Mouse (Mus musculus): ENCODE measurements around the gene Rngtt. TPM values are rescaled to one million over a fixed set of nuclear protein-coding genes. Genes with fewer than 3 reads are reported as not detected.
"Not testable (repeated sequence)": the region's sequence is repeated elsewhere in the genome, so short reads cannot be mapped to it uniquely, and the experiment has no call there.

Gene Rngtt
- polyA plus RNA-seq, 1 experiment from 2014 or later: 26.7 TPM

GRCm38 (mm10) chr4:33307146-33307545 lies 3.0 kb upstream of the Rngtt start:
- Histone ChIP-seq H3K27ac (ENCODE audit: low read depth, low read length) (no peak overlapping the region), H3K36me3 (ENCODE audit: control insufficient read depth, insufficient read depth, low read length) (no peaks in the 10 kb centered on the region), H3K4me2 (replicated peaks; ENCODE audit: low read depth, low read length) (no peak overlapping the region), H3K27me3 (ENCODE audit: control insufficient read depth, insufficient read depth, low read length) (no peaks in the 10 kb centered on the region), H3K4me1 (ENCODE audit: control insufficient read depth, insufficient read depth, low read length) (peaks cover 5% of the 10 kb centered on the region; the same call in 1 of the 2 replicates), H3K9ac (ENCODE audit: low read depth, low read length) (no peak overlapping the region), H3K4me3 (ENCODE audit: low read length) (no peak overlapping the region), H3K9me3 (ENCODE audit: control insufficient read depth, low read length) (no peaks in the 10 kb centered on the region)
- 73% methylated on average over 4 of the region's 4 CpGs for WGBS
- no peak for ATAC-seq (ENCODE audit: low FRiP score, low TSS enrichment)

DNA sequence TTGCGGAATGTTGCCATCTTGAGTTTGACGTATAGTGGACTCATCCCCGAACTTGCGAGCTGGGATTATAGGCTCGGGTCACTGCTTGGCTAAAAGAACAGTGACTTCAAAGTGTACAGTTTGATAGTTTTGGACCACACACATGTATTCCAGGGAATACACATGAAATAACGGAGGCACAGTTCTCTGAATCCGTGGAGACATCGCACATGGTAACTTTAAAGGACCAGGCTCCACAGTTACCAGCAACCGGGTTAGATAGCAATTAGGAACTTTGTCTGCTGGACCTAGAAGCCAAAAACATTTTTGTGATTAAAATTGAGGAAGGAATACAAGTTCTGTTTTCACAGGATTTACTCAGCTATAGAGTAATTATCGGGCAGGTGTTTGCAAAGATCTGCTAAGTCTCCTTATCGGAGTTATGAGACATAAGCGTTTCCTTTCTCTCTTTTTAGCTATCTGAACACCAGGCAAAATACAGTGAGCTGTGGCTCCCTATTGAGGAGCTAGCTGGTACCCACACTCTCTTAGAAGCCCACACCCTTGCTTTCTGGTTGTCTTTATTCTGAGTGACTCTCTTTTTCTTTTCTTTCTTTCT lies 828 bp downstream of the Rngtt start:
- peak overlapping the region; percentile 72 for H3K4me2 ChIP-seq (replicated peaks; ENCODE audit: low read depth, low read length)
- H3K4me1 ChIP-seq (ENCODE audit: control insufficient read depth, insufficient read depth, low read length): peaks cover 5% of the 10 kb centered on the region; the same call in 1 of the 2 replicates
- H3K36me3 ChIP-seq (ENCODE audit: control insufficient read depth, insufficient read depth, low read length): no peaks in the 10 kb centered on the region; the same call in 1 of the 2 replicates
- H3K9me3 ChIP-seq (ENCODE audit: control insufficient read depth, low read length): no peaks in the 10 kb centered on the region
- ATAC-seq (ENCODE audit: low FRiP score, low TSS enrichment): no peak
- no peak overlapping the region for H3K27ac ChIP-seq (ENCODE audit: low read depth, low read length)
- H3K9ac ChIP-seq (ENCODE audit: low read depth, low read length): peak overlapping the region; percentile 84
- 17% methylated on average over 12 of the region's 12 CpGs for WGBS
- no peaks in the 10 kb centered on the region for H3K27me3 ChIP-seq (ENCODE audit: control insufficient read depth, insufficient read depth, low read length)
- H3K4me3 ChIP-seq (ENCODE audit: low read length): peak overlapping the region; percentile 78

GRCm38 (mm10) chr4:33314150-33314549 lies 4.0 kb downstream of the Rngtt start:
- not testable (repeated sequence) for H3K9me3 ChIP-seq (ENCODE audit: control insufficient read depth, low read length); H3K4me3 ChIP-seq (ENCODE audit: low read length); H3K4me1 ChIP-seq (ENCODE audit: control insufficient read depth, insufficient read depth, low read length); ATAC-seq (ENCODE audit: low FRiP score, low TSS enrichment); H3K4me2 ChIP-seq (replicated peaks; ENCODE audit: low read depth, low read length); H3K9ac ChIP-seq (ENCODE audit: low read depth, low read length); H3K36me3 ChIP-seq (ENCODE audit: control insufficient read depth, insufficient read depth, low read length); H3K27ac ChIP-seq (ENCODE audit: low read depth, low read length); H3K27me3 ChIP-seq (ENCODE audit: control insufficient read depth, insufficient read depth, low read length)
- 97% methylated on average over 6 of the region's 8 CpGs for WGBS

- no peak for ATAC-seq (ENCODE audit: low FRiP score, low TSS enrichment)
- Histone ChIP-seq H3K4me2 (replicated peaks; ENCODE audit: low read depth, low read length) (no peak overlapping the region), H3K9me3 (ENCODE audit: control insufficient read depth, low read length) (no peaks in the 10 kb centered on the region), H3K9ac (ENCODE audit: low read depth, low read length) (no peak overlapping the region), H3K27me3 (ENCODE audit: control insufficient read depth, insufficient read depth, low read length) (no peaks in the 10 kb centered on the region), H3K36me3 (ENCODE audit: control insufficient read depth, insufficient read depth, low read length) (no peaks in the 10 kb centered on the region; the same call in 1 of the 2 replicates), H3K4me3 (ENCODE audit: low read length) (no peak overlapping the region), H3K27ac (ENCODE audit: low read depth, low read length) (no peak overlapping the region), H3K4me1 (ENCODE audit: control insufficient read depth, insufficient read depth, low read length) (peaks cover 4% of the 10 kb centered on the region; the same call in 1 of the 2 replicates)
- 86% methylated on average over 5 of the region's 5 CpGs for WGBS
Measured at GRCm38 (mm10) chr4:33315840-33316239, 5.7 kb downstream of the Rngtt start.

GRCm38 (mm10) chr4:33331147-33331546 lies 21.0 kb downstream of the Rngtt start:
- Histone ChIP-seq H3K9ac (ENCODE audit: low read depth, low read length) (no peak overlapping the region), H3K27ac (ENCODE audit: low read depth, low read length) (no peak overlapping the region), H3K4me3 (ENCODE audit: low read length) (no peak overlapping the region), H3K36me3 (ENCODE audit: control insufficient read depth, insufficient read depth, low read length) (peaks cover 37% of the 10 kb centered on the region; the same call in 1 of the 2 replicates), H3K27me3 (ENCODE audit: control insufficient read depth, insufficient read depth, low read length) (no peaks in the 10 kb centered on the region), H3K9me3 (ENCODE audit: control insufficient read depth, low read length) (no peaks in the 10 kb centered on the region), H3K4me1 (ENCODE audit: control insufficient read depth, insufficient read depth, low read length) (no peaks in the 10 kb centered on the region), H3K4me2 (replicated peaks; ENCODE audit: low read depth, low read length) (no peak overlapping the region)
- ATAC-seq (ENCODE audit: low FRiP score, low TSS enrichment): no peak
- 95% methylated on average over 4 of the region's 4 CpGs for WGBS

DNA sequence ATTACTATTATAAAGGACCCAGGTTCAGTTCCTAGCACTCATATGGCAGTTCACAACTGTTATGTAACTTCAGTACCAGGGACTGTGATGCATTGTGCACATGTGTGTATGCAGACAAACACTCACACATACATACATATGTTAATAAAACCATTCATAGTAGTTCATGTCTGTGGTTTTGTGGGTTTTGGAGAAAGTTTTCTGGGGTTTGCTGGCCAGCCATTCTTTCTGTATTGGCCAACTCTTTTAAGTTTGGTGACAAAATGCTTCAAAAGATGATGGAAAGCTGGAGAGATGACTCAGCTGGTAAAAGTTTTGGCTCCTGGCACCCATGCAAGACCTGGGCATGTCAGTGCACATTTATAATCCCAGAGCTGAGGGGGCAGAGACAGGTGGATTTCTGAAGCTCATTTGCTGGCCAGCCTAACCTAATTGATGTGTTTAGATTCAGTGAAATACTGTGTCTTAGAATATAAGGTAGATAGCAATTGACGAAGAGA lies 22.9 kb downstream of the Rngtt start:
- no peak overlapping the region for H3K4me2 ChIP-seq (replicated peaks; ENCODE audit: low read depth, low read length)
- H3K9ac ChIP-seq (ENCODE audit: low read depth, low read length): no peak overlapping the region
- no peak overlapping the region for H3K27ac ChIP-seq (ENCODE audit: low read depth, low read length)
- WGBS: 92% methylated on average over 1 of the region's 1 CpGs
- no peak overlapping the region for H3K4me3 ChIP-seq (ENCODE audit: low read length)
- H3K36me3 ChIP-seq (ENCODE audit: control insufficient read depth, insufficient read depth, low read length): peaks cover 38% of the 10 kb centered on the region; the same call in 1 of the 2 replicates
- no peaks in the 10 kb centered on the region for H3K27me3 ChIP-seq (ENCODE audit: control insufficient read depth, insufficient read depth, low read length)
- H3K4me1 ChIP-seq (ENCODE audit: control insufficient read depth, insufficient read depth, low read length): no peaks in the 10 kb centered on the region
- no peaks in the 10 kb centered on the region for H3K9me3 ChIP-seq (ENCODE audit: control insufficient read depth, low read length)
- no peak for ATAC-seq (ENCODE audit: low FRiP score, low TSS enrichment)

- no peak overlapping the region for H3K9ac ChIP-seq (ENCODE audit: low read depth, low read length)
- no peaks in the 10 kb centered on the region for H3K27me3 ChIP-seq (ENCODE audit: control insufficient read depth, insufficient read depth, low read length)
- H3K27ac ChIP-seq (ENCODE audit: low read depth, low read length): no peak overlapping the region
- H3K9me3 ChIP-seq (ENCODE audit: control insufficient read depth, low read length): no peaks in the 10 kb centered on the region
- no peaks in the 10 kb centered on the region for H3K4me1 ChIP-seq (ENCODE audit: control insufficient read depth, insufficient read depth, low read length)
- no peak overlapping the region for H3K4me3 ChIP-seq (ENCODE audit: low read length)
- ATAC-seq (ENCODE audit: low FRiP score, low TSS enrichment): no peak
- no peak overlapping the region for H3K4me2 ChIP-seq (replicated peaks; ENCODE audit: low read depth, low read length)
- peaks cover 44% of the 10 kb centered on the region; the same call in 1 of the 2 replicates for H3K36me3 ChIP-seq (ENCODE audit: control insufficient read depth, insufficient read depth, low read length)
- WGBS: 92% methylated on average over 1 of the region's 1 CpGs
Measured at GRCm38 (mm10) chr4:33337999-33338398, 27.9 kb downstream of the Rngtt start.

DNA sequence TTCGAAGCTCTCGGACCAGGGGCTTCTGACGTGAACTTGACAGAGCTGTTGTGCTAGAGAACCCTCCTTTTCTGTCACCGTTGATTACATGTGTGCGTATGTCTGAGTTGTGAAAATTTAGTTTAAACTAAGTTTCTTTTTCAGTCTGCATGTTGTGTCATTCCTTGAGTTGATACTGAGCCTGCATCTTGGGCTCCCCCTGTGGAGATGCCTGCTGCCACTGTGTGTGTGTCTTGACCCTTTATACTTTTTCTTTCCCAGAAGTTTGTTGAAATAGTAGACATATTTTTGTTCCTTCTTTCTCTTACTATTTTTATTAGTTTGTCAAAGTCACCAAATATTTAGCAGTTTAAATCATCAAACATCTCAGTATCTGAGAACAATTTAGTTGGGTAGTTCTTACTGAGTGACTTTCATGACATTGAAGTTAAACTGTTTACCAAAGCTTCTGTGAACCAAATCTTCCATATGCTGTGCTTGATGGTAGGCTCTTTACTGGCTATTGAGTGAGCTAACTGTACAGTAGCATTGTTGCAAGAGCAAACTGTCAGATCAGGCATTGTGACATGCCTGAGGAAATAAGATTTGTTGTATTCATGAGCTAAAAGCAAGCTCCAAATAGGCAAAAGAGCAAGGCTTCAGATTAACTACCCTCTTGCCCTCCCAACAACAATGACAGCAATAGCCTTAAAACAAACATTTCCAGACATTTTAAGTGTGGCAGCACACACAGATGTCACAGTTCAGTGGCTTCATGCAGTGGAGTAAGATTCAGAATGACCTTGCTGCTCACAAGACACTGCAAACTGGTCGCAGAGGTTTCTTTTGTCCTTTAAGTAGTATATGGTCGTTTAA lies 33.0 kb downstream of the Rngtt start:
- WGBS: 76% methylated on average over 7 of the region's 7 CpGs
- no peak overlapping the region for H3K4me3 ChIP-seq (ENCODE audit: low read length)
- no peak overlapping the region for H3K27ac ChIP-seq (ENCODE audit: low read depth, low read length)
- H3K27me3 ChIP-seq (ENCODE audit: control insufficient read depth, insufficient read depth, low read length): no peaks in the 10 kb centered on the region
- no peaks in the 10 kb centered on the region for H3K9me3 ChIP-seq (ENCODE audit: control insufficient read depth, low read length)
- no peak for ATAC-seq (ENCODE audit: low FRiP score, low TSS enrichment)
- H3K4me2 ChIP-seq (replicated peaks; ENCODE audit: low read depth, low read length): no peak overlapping the region
- H3K4me1 ChIP-seq (ENCODE audit: control insufficient read depth, insufficient read depth, low read length): no peaks in the 10 kb centered on the region
- no peak overlapping the region for H3K9ac ChIP-seq (ENCODE audit: low read depth, low read length)
- peaks cover 22% of the 10 kb centered on the region; the same call in 1 of the 2 replicates for H3K36me3 ChIP-seq (ENCODE audit: control insufficient read depth, insufficient read depth, low read length)

DNA sequence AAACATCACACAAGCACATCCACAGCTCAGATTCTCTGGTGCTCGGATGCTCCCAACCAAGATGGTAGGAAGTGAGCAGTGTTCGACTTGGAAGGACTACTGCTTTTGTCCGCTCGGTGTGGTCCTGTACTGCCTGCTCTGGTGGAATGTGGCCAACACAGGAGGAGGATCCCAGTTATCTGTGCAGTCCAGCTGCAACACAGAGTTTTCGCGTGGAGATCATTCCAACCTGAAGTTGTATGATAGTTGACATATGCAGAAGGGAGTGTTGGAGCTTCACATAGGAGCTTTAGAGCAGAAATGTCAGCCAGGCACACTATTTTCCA lies 33.6 kb downstream of the Rngtt start:
- H3K27me3 ChIP-seq (ENCODE audit: control insufficient read depth, insufficient read depth, low read length): no peaks in the 10 kb centered on the region
- 80% methylated on average over 6 of the region's 6 CpGs for WGBS
- no peak for ATAC-seq (ENCODE audit: low FRiP score, low TSS enrichment)
- no peaks in the 10 kb centered on the region for H3K4me1 ChIP-seq (ENCODE audit: control insufficient read depth, insufficient read depth, low read length)
- H3K27ac ChIP-seq (ENCODE audit: low read depth, low read length): no peak overlapping the region
- peaks cover 19% of the 10 kb centered on the region; the same call in 1 of the 2 replicates for H3K36me3 ChIP-seq (ENCODE audit: control insufficient read depth, insufficient read depth, low read length)
- no peak overlapping the region for H3K9ac ChIP-seq (ENCODE audit: low read depth, low read length)
- no peak overlapping the region for H3K4me3 ChIP-seq (ENCODE audit: low read length)
- no peak overlapping the region for H3K4me2 ChIP-seq (replicated peaks; ENCODE audit: low read depth, low read length)
- no peaks in the 10 kb centered on the region for H3K9me3 ChIP-seq (ENCODE audit: control insufficient read depth, low read length)
